Mouse (Mus musculus) embryonic facial prominence, embryonic 14.5 days (tissue): Measurements from ENCODE around the gene Sec14l5. TPM values are rescaled to one million over a fixed set of nuclear protein-coding genes. Genes with fewer than 3 reads are reported as not detected.
A peak's percentile ranks its signal among the peaks of the same experiment; 100 is the strongest.
"Not testable (repeated sequence)": the region's sequence is repeated elsewhere in the genome, so short reads cannot be mapped to it uniquely, and the experiment has no call there.

Experiments
- ATAC-seq: fragments of 200-750 bp; cut with Nextera tagmentation; 2 replicates; pipeline ENCODE4 v1.8.0; 2017; ENCODE audit warnings: low read depth, moderate number of reproducible peaks, moderate TSS enrichment
- DNase-seq: peaks from one replicate; pipeline ENCODE4 v3.0.0-alpha.2; 2015; ENCODE audit warnings: low spot score
- H3K27ac ChIP-seq: fragments of 300-500 bp; sonication (generic); replicated peaks from 2 replicates; pipeline ENCODE4 v1.5.1; 2014; ENCODE audit warnings: low read depth, mild to moderate bottlenecking, low read length, moderate library complexity
- H3K27me3 ChIP-seq: fragments of 300-500 bp; sonication (generic); replicated peaks from 2 replicates; pipeline ENCODE4 v1.6.1; 2014; ENCODE audit warnings: low read length; ENCODE audit not compliant: control insufficient read depth, insufficient read depth
- H3K36me3 ChIP-seq: fragments of 300-500 bp; sonication (generic); 2 replicates; pipeline ENCODE4 v1.6.1; 2014; ENCODE audit warnings: low read length, mixed read lengths; ENCODE audit not compliant: control insufficient read depth, insufficient read depth
- H3K4me1 ChIP-seq: fragments of 300-500 bp; sonication (generic); 2 replicates; pipeline ENCODE4 v1.6.1; 2014; ENCODE audit warnings: antibody characterized with exemption, low read length; ENCODE audit not compliant: control insufficient read depth, insufficient read depth
- H3K4me2 ChIP-seq: fragments of 300-500 bp; sonication (generic); 2 replicates; pipeline ENCODE4 v1.6.1; 2014; ENCODE audit warnings: low read depth, mild to moderate bottlenecking, low read length, moderate library complexity, mixed read lengths
- H3K4me3 ChIP-seq: fragments of 300-500 bp; sonication (generic); 2 replicates; pipeline ENCODE4 v1.5.1; 2014; ENCODE audit warnings: low read depth, mild to moderate bottlenecking, low read length
- H3K9ac ChIP-seq: fragments of 300-500 bp; sonication (generic); 2 replicates; pipeline ENCODE4 v1.6.1; 2014; ENCODE audit warnings: low read depth, mild to moderate bottlenecking, low read length, moderate library complexity, mixed read lengths
- H3K9me3 ChIP-seq: fragments of 300-500 bp; sonication (generic); 2 replicates; pipeline ENCODE4 v1.6.1; 2016; ENCODE audit warnings: low read length; ENCODE audit not compliant: control insufficient read depth
- WGBS: fragments of 180-500 bp; shearing (Covaris S2); extraction: QIAGEN DNeasy Blood & Tissue Kit; methylation state at CpG from one replicate; pipeline ENCODE4 v1.1.7; 2014; 5-methylcytosine and 5-hydroxymethylcytosine counted together
- polyA plus RNA-seq: library from polyadenylated mRNA; unstranded; fragments of >200 nt; fragmentation: Nextera tagmentation; extraction: Ambion mirVana; gene quantifications from 2 replicates; pipeline ENCODE4 v1.2.1, GENCODE M21; 2014

Gene Sec14l5
- polyA plus RNA-seq, 1 experiment from 2014 or later = 0.36 TPM

GRCm38 (mm10) chr16:5214126-5214525 lies 67.2 kb downstream of the Sec14l5 start:
- Histone ChIP-seq H3K9ac (no peak overlapping the region), H3K4me3 (no peak overlapping the region), H3K27me3 (0 out of 2 replicates have a peak, but pooled peaks cover 3% of the 10 kb centered on the region), H3K9me3 (no peaks in the 10 kb centered on the region), H3K36me3 (no peaks in the 10 kb centered on the region), H3K4me1 (no peaks in the 10 kb centered on the region), H3K27ac (no peak overlapping the region), H3K4me2 (no peak overlapping the region)
- no peak for ATAC-seq
- no peak for DNase-seq
- 91% methylated on average over 2 of the region's 2 CpGs for WGBS

GRCm38 (mm10) chr16:5216686-5217085 lies 69.8 kb downstream of the Sec14l5 start:
- Histone ChIP-seq H3K36me3 (no peaks in the 10 kb centered on the region), H3K4me1 (no peaks in the 10 kb centered on the region), H3K27me3 (0 out of 2 replicates have a peak, but pooled peaks cover 3% of the 10 kb centered on the region), H3K9me3 (no peaks in the 10 kb centered on the region), H3K4me3 (no peak overlapping the region), H3K27ac (no peak overlapping the region), H3K9ac (no peak overlapping the region), H3K4me2 (no peak overlapping the region)
- 50% methylated on average over 6 of the region's 6 CpGs for WGBS
- no peak for ATAC-seq
- DNase-seq = no peak

GRCm38 (mm10) chr16:5217341-5218133 lies 70.6 kb downstream of the Sec14l5 start:
- no peak for ATAC-seq
- Histone ChIP-seq H3K4me1 (no peaks in the 10 kb centered on the region), H3K36me3 (no peaks in the 10 kb centered on the region), H3K4me2 (no peak overlapping the region), H3K27ac (no peak overlapping the region), H3K9ac (no peak overlapping the region), H3K4me3 (no peak overlapping the region), H3K27me3 (0 out of 2 replicates have a peak, but pooled peaks cover 3% of the 10 kb centered on the region), H3K9me3 (no peaks in the 10 kb centered on the region)
- WGBS = 61% methylated on average over 5 of the region's 5 CpGs
- DNase-seq = no peak

GRCm38 (mm10) chr16:5221403-5221802 lies 74.5 kb downstream of the Sec14l5 start:
- DNase-seq = peak; percentile 28
- Histone ChIP-seq H3K4me3 (no peak overlapping the region), H3K27ac (no peak overlapping the region), H3K9me3 (no peaks in the 10 kb centered on the region), H3K27me3 (0 out of 2 replicates have a peak, but pooled peaks cover 3% of the 10 kb centered on the region), H3K4me1 (no peaks in the 10 kb centered on the region), H3K9ac (no peak overlapping the region), H3K36me3 (no peaks in the 10 kb centered on the region), H3K4me2 (no peak overlapping the region)
- ATAC-seq = peak; percentile 26; the same call in 1 of the 2 replicates
- 57% methylated on average over 4 of the region's 4 CpGs for WGBS

DNA sequence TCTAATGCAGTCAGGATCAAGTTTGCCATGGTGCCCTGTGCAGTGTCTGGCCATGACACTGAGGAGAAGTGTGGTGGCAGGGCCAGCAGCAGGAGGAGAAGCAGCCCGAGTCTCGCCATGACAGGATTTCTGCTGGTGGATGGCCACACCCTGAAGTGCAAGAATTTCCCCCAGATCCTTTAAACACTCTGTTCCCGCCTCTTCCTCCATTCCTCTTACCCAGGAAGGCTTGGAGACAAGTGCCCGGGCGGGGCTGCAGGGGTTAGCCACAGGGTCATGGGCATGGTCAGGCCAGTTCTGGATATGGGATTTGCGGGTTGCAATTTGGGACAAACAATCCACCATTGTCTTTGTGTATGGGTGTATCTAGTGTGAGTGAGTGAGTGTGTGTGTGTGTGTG lies 75.2 kb downstream of the Sec14l5 start, which contains the start of gene AU021092:
AU021092 (minus strand) TSS at position 160 of the 400 bp plus-strand sequence.
- no peaks in the 10 kb centered on the region for H3K9me3 ChIP-seq
- H3K9ac ChIP-seq = no peak within 1 kb of the TSS
- H3K36me3 ChIP-seq = no peaks in the 10 kb centered on the region
- no peak within 1 kb of the TSS for H3K4me3 ChIP-seq
- no peak within 1 kb of the TSS for H3K27ac ChIP-seq
- 69% methylated on average over 6 of the region's 6 CpGs for WGBS
- no peaks in the 10 kb centered on the region for H3K4me1 ChIP-seq
- DNase-seq = no peak
- ATAC-seq = no peak; the same call in 1 of the 2 replicates
- H3K27me3 ChIP-seq = 0 out of 2 replicates have a peak, but pooled peaks cover 3% of the 10 kb centered on the region
- H3K4me2 ChIP-seq = no peak within 1 kb of the TSS

DNA sequence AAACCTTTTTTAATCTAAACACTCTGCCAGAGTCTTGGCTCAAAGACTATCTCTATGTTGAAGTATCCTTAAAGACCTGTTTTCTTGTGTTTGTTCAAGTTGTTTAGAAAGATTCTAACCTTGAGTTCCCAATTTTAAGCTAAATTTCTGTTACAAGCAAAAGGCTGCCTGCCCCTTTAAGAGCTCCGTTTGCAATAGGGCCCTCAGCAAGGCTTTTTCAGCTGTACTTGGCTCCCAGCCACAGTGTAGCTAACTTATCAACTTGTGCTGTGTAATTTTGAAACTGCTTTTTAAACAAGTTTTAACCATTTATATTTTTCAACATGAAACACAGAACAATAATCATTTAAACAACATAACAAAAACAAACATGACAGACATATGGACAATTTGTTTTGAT lies 79.6 kb downstream of the Sec14l5 start:
- not testable (repeated sequence) for H3K4me2 ChIP-seq, H3K27ac ChIP-seq, H3K36me3 ChIP-seq, H3K4me3 ChIP-seq, H3K27me3 ChIP-seq, H3K9me3 ChIP-seq, ATAC-seq, DNase-seq, H3K4me1 ChIP-seq, H3K9ac ChIP-seq
- WGBS = 0% methylated on average over 1 of the region's 1 CpGs

DNA sequence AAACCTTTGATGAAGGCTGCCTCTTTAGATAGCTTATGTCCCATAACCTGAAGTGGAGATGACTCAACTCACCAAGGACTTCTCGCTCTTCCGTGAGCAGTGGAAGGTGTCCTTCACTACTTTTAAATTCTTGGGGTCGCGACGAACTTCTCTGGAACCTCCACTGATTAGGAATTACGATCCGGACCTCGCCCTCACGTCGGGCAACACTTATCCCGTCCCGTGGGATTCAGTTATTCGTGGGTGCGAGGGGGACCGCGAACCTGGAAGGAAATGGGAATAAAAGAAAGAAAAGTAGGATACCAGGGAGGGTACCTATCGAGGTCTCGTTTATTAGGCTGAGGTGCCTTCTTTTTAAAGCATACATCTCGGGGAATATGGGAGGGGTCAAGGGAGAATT lies 80.6 kb downstream of the Sec14l5 start:
- not testable (repeated sequence) for H3K9ac ChIP-seq, H3K4me1 ChIP-seq, H3K27me3 ChIP-seq, H3K36me3 ChIP-seq, H3K27ac ChIP-seq, H3K4me3 ChIP-seq, H3K4me2 ChIP-seq, H3K9me3 ChIP-seq, DNase-seq, ATAC-seq
- WGBS = 80% methylated on average over 19 of the region's 19 CpGs

DNA sequence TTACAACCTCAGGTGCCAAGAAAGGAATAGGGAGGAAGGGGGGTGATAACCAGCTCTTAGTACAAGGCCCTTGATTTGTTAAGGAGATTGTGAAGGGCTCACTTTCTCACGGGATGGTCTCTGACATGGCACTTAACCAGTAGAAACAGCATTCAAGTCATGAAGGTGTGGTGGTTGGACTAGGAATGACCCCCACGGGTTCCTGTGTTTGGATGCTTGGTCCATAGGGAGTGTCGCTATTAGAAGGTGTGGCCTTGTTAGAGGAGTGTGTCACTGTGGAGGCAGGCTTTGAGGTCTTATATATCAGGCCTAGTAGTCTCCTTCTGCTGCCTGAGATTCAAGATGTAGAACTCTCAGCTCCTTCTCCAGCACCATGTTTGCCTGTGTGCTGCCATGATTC lies 81.2 kb downstream of the Sec14l5 start:
- WGBS = 81% methylated on average over 3 of the region's 3 CpGs
- not testable (repeated sequence) for H3K27ac ChIP-seq, ATAC-seq, H3K4me3 ChIP-seq, H3K9ac ChIP-seq, DNase-seq, H3K4me1 ChIP-seq, H3K27me3 ChIP-seq, H3K4me2 ChIP-seq, H3K36me3 ChIP-seq, H3K9me3 ChIP-seq

- no peaks in the 10 kb centered on the region for H3K27me3 ChIP-seq
- H3K4me1 ChIP-seq = peaks cover 6% of the 10 kb centered on the region
- H3K27ac ChIP-seq = no peak overlapping the region
- no peaks in the 10 kb centered on the region for H3K36me3 ChIP-seq
- H3K9me3 ChIP-seq = no peaks in the 10 kb centered on the region
- ATAC-seq (0 out of 2 replicates have a peak, but pooled peaks have one; percentile 6), DNase-seq (no peak)
- no peak overlapping the region; the same call in 1 of the 2 replicates for H3K9ac ChIP-seq
- peak overlapping the region; percentile 86 for H3K4me3 ChIP-seq
- H3K4me2 ChIP-seq = peak overlapping the region; percentile 78
- WGBS = 66% methylated on average over 4 of the region's 4 CpGs
These were observed 86.1 kb downstream of the Sec14l5 start for GRCm38 (mm10) chr16:5232982-5233381.
